Mouse (Mus musculus): Measurements from ENCODE around the gene Ugt2a2. TPM values are rescaled to one million over a fixed set of nuclear protein-coding genes. Genes with fewer than 3 reads are reported as not detected.

Ugt2a2 gene
- total RNA-seq (2023) = not detected

GRCm38 (mm10) chr5:87482160-87482559 lies at the start of gene Ugt2a2:
TSS of gene Ugt2a2 (minus strand) at chr5:87482260.

GRCm38 (mm10) chr5:87490771-87491170 lies 8.7 kb upstream of the Ugt2a2 start, which contains the start of gene Ugt2a1:
TSS of gene Ugt2a1 (minus strand) at chr5:87490871.

GRCm38 (mm10) chr5:87486706-87487105 lies 4.6 kb upstream of the Ugt2a2 start, which contains the start of gene Gm43638:
TSS of gene Gm43638 (minus strand) at chr5:87486806.

GRCm38 (mm10) chr5:87424041-87424440 lies 58.0 kb downstream of the Ugt2a2 start, which contains the start of gene Ugt2b38:
TSS of gene Ugt2b38 (minus strand) at chr5:87424203.

Other genes starting within 250 kb of the Ugt2a2 start
- gene Ugt2b37, start 227.5 kb downstream of the Ugt2a2 start, total RNA-seq (2023) = not detected
- not detected for gene Ugt2a3, start 145.1 kb downstream of the Ugt2a2 start, total RNA-seq (2023)
- gene Ugt2b38, start 58.1 kb downstream of the Ugt2a2 start, total RNA-seq (2023) = not detected
- not detected for gene Gm43638, start 4.5 kb upstream of the Ugt2a2 start, total RNA-seq (2023)
- gene Ugt2a1, start 8.6 kb upstream of the Ugt2a2 start, total RNA-seq (2023) = not detected
- not detected for gene Sult1b1, start 55.9 kb upstream of the Ugt2a2 start, total RNA-seq (2023)
- gene Sult1d1, start 86.8 kb upstream of the Ugt2a2 start, total RNA-seq (2023) = not detected
- gene Sult1e1, start 109.3 kb upstream of the Ugt2a2 start, total RNA-seq (2023) = not detected
- gene Csn1s1, start 183.9 kb upstream of the Ugt2a2 start, total RNA-seq (2023) = not detected
- not detected for gene Csn2, start 217.4 kb upstream of the Ugt2a2 start, total RNA-seq (2023)

All from neutrophil, adult 59 days (primary cell).